Mouse (Mus musculus) inflammation-experienced regulatory T-cells, adult 16 weeks (primary cell): ENCODE measurements around the gene Ankrd16. TPM values are rescaled to one million over a fixed set of nuclear protein-coding genes. Genes with fewer than 3 reads are reported as not detected.

Source experiments
- polyA plus RNA-seq: library from polyadenylated mRNA; unstranded; fragments of 100-300 nt; shearing (Covaris generic); gene quantifications from one replicate; pipeline ENCODE4 v1.2.1, GENCODE M21; 2017

The Ankrd16 gene
- polyA plus RNA-seq: 90.7 TPM

DNA sequence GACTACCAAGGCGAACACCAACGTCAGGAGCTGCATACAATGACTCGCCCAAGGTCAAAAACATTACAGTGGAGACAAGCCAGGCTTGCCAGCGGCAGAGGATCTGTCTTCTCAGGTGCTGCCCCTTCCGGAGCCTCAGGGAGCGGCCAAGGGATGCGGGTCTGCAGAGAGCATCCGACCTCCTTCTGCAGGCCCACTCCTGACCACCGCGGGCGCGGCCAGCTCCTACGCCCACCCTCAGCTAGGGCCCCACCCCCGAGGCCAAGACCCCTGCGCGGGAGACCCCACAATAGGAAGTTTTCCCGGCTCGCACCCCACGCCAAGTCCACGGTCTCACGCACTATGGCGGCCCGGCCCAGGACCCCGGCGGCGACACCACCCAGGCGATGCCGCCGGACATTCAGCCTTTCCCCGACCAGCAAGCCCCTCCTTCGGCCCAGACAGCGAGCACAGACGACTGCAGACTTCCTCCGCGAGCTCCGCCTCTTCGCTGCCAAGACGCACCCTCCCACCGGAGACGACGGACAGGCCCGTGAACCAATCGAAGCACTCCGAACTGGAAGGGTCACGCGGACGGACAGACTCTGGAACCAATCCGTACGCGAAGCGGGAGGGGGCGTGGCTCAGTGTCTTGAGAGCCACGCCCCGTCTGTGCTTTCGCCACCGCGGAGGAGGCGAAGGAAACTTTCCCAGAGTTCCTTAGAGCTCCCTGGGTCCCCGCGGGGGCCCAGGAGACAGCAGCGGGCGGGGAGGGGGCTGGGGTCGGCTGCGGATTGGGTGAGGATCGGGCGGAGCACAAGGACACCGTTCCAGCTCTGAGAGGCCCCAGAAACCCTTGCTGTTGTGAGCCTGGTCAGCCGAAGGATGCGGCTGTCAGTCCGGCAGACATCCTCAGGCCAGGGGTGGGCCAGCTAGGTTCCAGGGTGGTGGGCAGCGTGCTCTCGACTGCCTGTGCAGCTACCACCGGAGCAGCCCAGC, at the start of gene Ankrd16, which contains the start of gene Fbh1:
Ankrd16 (plus strand) TSS at position 786 of the 978 bp plus-strand sequence.
Fbh1 (minus strand) TSS at position 492 of the 978 bp plus-strand sequence.

Other genes starting within 250 kb of the Ankrd16 start
- gene Pfkfb3, start 223.8 kb upstream of the Ankrd16 start, polyA plus RNA-seq: 16.8 TPM
- 42.3 TPM for gene Rbm17, start 173.7 kb upstream of the Ankrd16 start, polyA plus RNA-seq
- gene Gm17490, start 151.6 kb upstream of the Ankrd16 start, polyA plus RNA-seq: not detected
- gene Il2ra, start 135.1 kb upstream of the Ankrd16 start, polyA plus RNA-seq: 369 TPM
- 37.3 TPM for gene Il15ra, start 72.6 kb upstream of the Ankrd16 start, polyA plus RNA-seq
- 110 TPM for gene Fbh1, start 294 bp upstream of the Ankrd16 start, polyA plus RNA-seq